Mouse (Mus musculus) hindbrain, postnatal 0 days (tissue): Measurements from ENCODE around the gene Per1. TPM values are rescaled to one million over a fixed set of nuclear protein-coding genes. Genes with fewer than 3 reads are reported as not detected.
A peak's percentile ranks its signal among the peaks of the same experiment; 100 is the strongest.

Experiments used
- ATAC-seq: fragments of 200-750 bp; cut with Nextera tagmentation; 2 replicates; pipeline ENCODE4 v1.8.0; 2017; ENCODE audit warnings: mild to moderate bottlenecking, moderate TSS enrichment, moderate library complexity
- DNase-seq: peaks from one replicate; pipeline ENCODE4 v3.0.0-alpha.2; 2015; ENCODE audit warnings: low spot score
- H3K27ac ChIP-seq: fragments of 300-500 bp; sonication (generic); 2 replicates; pipeline ENCODE4 v1.5.1; 2014; ENCODE audit warnings: mild to moderate bottlenecking
- H3K27me3 ChIP-seq: fragments of 300-500 bp; sonication (generic); 2 replicates; pipeline ENCODE4 v1.6.1; 2014; ENCODE audit warnings: low read length, mixed read lengths; ENCODE audit not compliant: insufficient read depth
- H3K36me3 ChIP-seq: fragments of 300-500 bp; sonication (generic); 2 replicates; pipeline ENCODE4 v1.6.1; 2014; ENCODE audit warnings: low read length, mixed read lengths; ENCODE audit not compliant: insufficient read depth
- H3K4me1 ChIP-seq: fragments of 300-500 bp; sonication (generic); 2 replicates; pipeline ENCODE4 v1.6.1; 2014; ENCODE audit warnings: antibody characterized with exemption, low read length, mixed read lengths; ENCODE audit not compliant: insufficient read depth
- H3K4me2 ChIP-seq: fragments of 300-500 bp; sonication (generic); 2 replicates; pipeline ENCODE4 v1.6.1; 2014; ENCODE audit warnings: low read depth, mild to moderate bottlenecking, low read length, moderate library complexity, mixed read lengths
- H3K4me3 ChIP-seq: fragments of 300-500 bp; sonication (generic); 2 replicates; pipeline ENCODE4 v1.5.1; 2014; ENCODE audit warnings: low read length
- H3K9ac ChIP-seq: fragments of 300-500 bp; sonication (generic); replicated peaks from 2 replicates; pipeline ENCODE4 v1.6.1; 2014; ENCODE audit warnings: mild to moderate bottlenecking, low read length, moderate library complexity, mixed read lengths
- H3K9me3 ChIP-seq: fragments of 300-500 bp; sonication (generic); 2 replicates; pipeline ENCODE4 v1.6.1; 2016; ENCODE audit warnings: low read length, mixed read lengths
- CTCF ChIP-seq: IDR thresholded peaks from 2 replicates; pipeline ENCODE4 v1.5.1; 2016; ENCODE audit warnings: antibody characterized with exemption, control low read depth, low read depth
- WGBS: fragments of 180-500 bp; shearing (Covaris S2); extraction: QIAGEN DNeasy Blood & Tissue Kit; methylation state at CpG from one replicate; pipeline ENCODE4 v1.1.7; 2014; 5-methylcytosine and 5-hydroxymethylcytosine counted together
- polyA plus RNA-seq: library from polyadenylated mRNA; unstranded; fragments of >200 nt; fragmentation: Nextera tagmentation; extraction: Ambion mirVana; gene quantifications from 2 replicates; pipeline ENCODE4 v1.2.1, GENCODE M21; 2015
- total RNA-seq: library from RNA; depleted of rRNA; stranded (reverse); fragments of >200 nt; gene quantifications from 2 replicates; pipeline ENCODE4 v1.2.3, GENCODE M21; 2014; rRNA removed

Gene Per1
- total and polyA plus RNA-seq, 2 experiments from 2014 or later = 15.9 to 27.1 TPM

DNA sequence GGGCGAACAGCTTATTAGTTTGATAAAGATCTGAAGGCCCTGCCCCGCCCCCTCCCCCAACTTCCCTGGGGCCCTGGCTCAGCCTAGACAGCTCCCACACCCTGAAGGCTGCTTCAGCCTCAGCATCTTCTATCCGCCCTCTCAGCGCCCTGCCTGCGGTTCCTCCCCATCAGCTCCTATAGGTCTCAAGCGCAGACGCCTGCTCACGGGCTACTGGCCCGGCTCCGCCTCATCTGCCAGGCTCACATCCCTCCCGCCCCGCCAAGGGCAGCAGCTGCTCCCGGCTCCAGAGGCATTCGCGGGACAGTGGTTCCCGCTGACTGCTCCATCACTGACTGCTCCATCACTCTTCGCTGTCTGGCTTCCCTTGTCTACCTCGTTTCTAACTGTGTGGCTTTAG is 61.8 kb downstream of the Per1 start, which contains the start of gene Alox12b:
Gene Alox12b, plus strand, starts transcription at position 190 of the 400 bp plus-strand sequence.
- H3K9me3 ChIP-seq = no peaks in the 10 kb centered on the region
- H3K27ac ChIP-seq = no peak within 1 kb of the TSS
- no peaks in the 10 kb centered on the region for H3K36me3 ChIP-seq
- peak within 1 kb of the TSS; percentile 25 for H3K4me3 ChIP-seq
- TF ChIP-seq CTCF = no peak
- peak within 1 kb of the TSS; percentile 9; the same call in 1 of the 2 replicates for H3K9ac ChIP-seq
- H3K4me1 ChIP-seq = no peaks in the 10 kb centered on the region
- H3K27me3 ChIP-seq = 0 out of 2 replicates have a peak, but pooled peaks cover 2% of the 10 kb centered on the region
- peak; percentile 61; the same call in 1 of the 2 replicates for ATAC-seq
- H3K4me2 ChIP-seq = peak within 1 kb of the TSS; percentile 51
- peak; percentile 51 for DNase-seq
- WGBS = 5% methylated on average over 18 of the region's 18 CpGs

Other genes with a start within 250 kb of the Per1 start
- gene Ndel1, start 223.4 kb upstream of the Per1 start, total RNA-seq = 90.6 and 96.2 TPM in 2 replicates
- gene Ndel1, start 223.4 kb upstream of the Per1 start, polyA plus RNA-seq = 101 and 105 TPM in 2 replicates
- 0.16 TPM in 1 of 2 replicates, not detected in the other for gene Rnf222, start 206.7 kb upstream of the Per1 start, total RNA-seq
- gene Rnf222, start 206.7 kb upstream of the Per1 start, polyA plus RNA-seq = not detected in 2 replicates
- gene Rpl26, start 193.6 kb upstream of the Per1 start, total RNA-seq = 1,103 and 1,196 TPM in 2 replicates
- 608 and 621 TPM in 2 replicates for gene Rpl26, start 193.6 kb upstream of the Per1 start, polyA plus RNA-seq
- 1.3 TPM in 1 of 2 replicates, not detected in the other for gene Odf4, start 168.1 kb upstream of the Per1 start, total RNA-seq
- 0.58 and 0.88 TPM in 2 replicates for gene Odf4, start 168.1 kb upstream of the Per1 start, polyA plus RNA-seq
- gene Arhgef15, start 137.7 kb upstream of the Per1 start, total RNA-seq = 21.2 and 45.2 TPM in 2 replicates
- 25.7 and 27.5 TPM in 2 replicates for gene Arhgef15, start 137.7 kb upstream of the Per1 start, polyA plus RNA-seq
- gene Slc25a35, start 127.1 kb upstream of the Per1 start, total RNA-seq = 1.6 and 2.0 TPM in 2 replicates
- gene Slc25a35, start 127.1 kb upstream of the Per1 start, polyA plus RNA-seq = 2.3 TPM in 2 replicates
- gene Rangrf, start 120.0 kb upstream of the Per1 start, total RNA-seq = 40.4 and 51.6 TPM in 2 replicates
- 31.2 and 34.6 TPM in 2 replicates for gene Rangrf, start 120.0 kb upstream of the Per1 start, polyA plus RNA-seq
- gene Pfas, start 86.8 kb upstream of the Per1 start, total RNA-seq = 31.3 and 35.2 TPM in 2 replicates
- gene Pfas, start 86.8 kb upstream of the Per1 start, polyA plus RNA-seq = 14.7 and 17.8 TPM in 2 replicates
- 84.8 and 85.7 TPM in 2 replicates for gene Ctc1, start 79.3 kb upstream of the Per1 start, total RNA-seq
- gene Ctc1, start 79.3 kb upstream of the Per1 start, polyA plus RNA-seq = 42.8 and 45.7 TPM in 2 replicates
- 15.9 and 21.6 TPM in 2 replicates for gene Aurkb, start 49.6 kb upstream of the Per1 start, total RNA-seq
- gene Aurkb, start 49.6 kb upstream of the Per1 start, polyA plus RNA-seq = 24.8 and 26.3 TPM in 2 replicates
- gene Borcs6, start 35.5 kb upstream of the Per1 start, total RNA-seq = 25.4 and 40.8 TPM in 2 replicates
- gene Borcs6, start 35.5 kb upstream of the Per1 start, polyA plus RNA-seq = 21.3 and 21.9 TPM in 2 replicates
- 68.9 and 135 TPM in 2 replicates for gene Tmem107, start 24.4 kb upstream of the Per1 start, total RNA-seq
- 28.6 and 34.1 TPM in 2 replicates for gene Tmem107, start 24.4 kb upstream of the Per1 start, polyA plus RNA-seq
- gene Vamp2, start 6.7 kb upstream of the Per1 start, total RNA-seq = 146 and 148 TPM in 2 replicates
- 417 and 489 TPM in 2 replicates for gene Vamp2, start 6.7 kb upstream of the Per1 start, polyA plus RNA-seq
- gene Hes7, start 25.2 kb downstream of the Per1 start, total RNA-seq = 1.4 and 2.5 TPM in 2 replicates
- gene Hes7, start 25.2 kb downstream of the Per1 start, polyA plus RNA-seq = 1.3 and 1.9 TPM in 2 replicates
- gene 9130213A22Rik, start 27.4 kb downstream of the Per1 start, total RNA-seq = 1.2 and 1.4 TPM in 2 replicates
- 1.0 and 1.2 TPM in 2 replicates for gene 9130213A22Rik, start 27.4 kb downstream of the Per1 start, polyA plus RNA-seq
- 12.5 and 14.2 TPM in 2 replicates for gene Aloxe3, start 30.7 kb downstream of the Per1 start, total RNA-seq
- 13.0 and 13.5 TPM in 2 replicates for gene Aloxe3, start 30.7 kb downstream of the Per1 start, polyA plus RNA-seq
- 1.7 and 2.0 TPM in 2 replicates for gene Alox12b, start 61.8 kb downstream of the Per1 start, total RNA-seq
- 1.1 and 1.2 TPM in 2 replicates for gene Alox12b, start 61.8 kb downstream of the Per1 start, polyA plus RNA-seq
- gene Alox8, start 102.6 kb downstream of the Per1 start, total RNA-seq = 3.1 and 5.8 TPM in 2 replicates
- 1.2 and 1.5 TPM in 2 replicates for gene Alox8, start 102.6 kb downstream of the Per1 start, polyA plus RNA-seq
- gene Gucy2e, start 141.8 kb downstream of the Per1 start, total RNA-seq = 0.73 and 1.2 TPM in 2 replicates
- 0.52 and 0.61 TPM in 2 replicates for gene Gucy2e, start 141.8 kb downstream of the Per1 start, polyA plus RNA-seq
- gene Cntrob, start 228.6 kb downstream of the Per1 start, total RNA-seq = 13.3 and 22.0 TPM in 2 replicates
- 11.0 and 12.0 TPM in 2 replicates for gene Cntrob, start 228.6 kb downstream of the Per1 start, polyA plus RNA-seq
- 150 and 157 TPM in 2 replicates for gene Trappc1, start 228.8 kb downstream of the Per1 start, total RNA-seq
- 171 and 173 TPM in 2 replicates for gene Trappc1, start 228.8 kb downstream of the Per1 start, polyA plus RNA-seq
- 5.5 and 7.8 TPM in 2 replicates for gene Kcnab3, start 231.0 kb downstream of the Per1 start, total RNA-seq
- 6.1 and 6.6 TPM in 2 replicates for gene Kcnab3, start 231.0 kb downstream of the Per1 start, polyA plus RNA-seq
- gene Rnf227, start 245.2 kb downstream of the Per1 start, total RNA-seq = 127 and 141 TPM in 2 replicates
- 234 and 241 TPM in 2 replicates for gene Rnf227, start 245.2 kb downstream of the Per1 start, polyA plus RNA-seq